In the genomic region with DNA sequence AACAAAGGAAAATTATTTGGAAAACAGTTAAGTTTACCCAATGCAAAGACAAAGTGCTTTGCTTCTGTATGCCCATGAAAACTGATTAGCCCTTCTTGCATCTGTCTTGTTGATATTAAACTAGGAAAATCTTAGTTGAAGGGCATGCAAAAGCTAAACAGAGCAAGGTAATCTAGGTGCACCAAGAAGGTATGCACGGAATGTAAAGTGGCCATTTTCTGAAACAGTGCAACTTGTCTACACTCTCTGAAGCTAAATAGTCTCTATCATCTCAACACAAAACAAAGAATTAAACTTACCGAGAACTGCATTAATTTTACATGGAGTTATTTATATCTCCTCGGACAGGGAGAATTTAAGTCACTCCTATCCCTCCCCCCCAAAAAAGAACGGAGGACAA, we compare ENCODE assay signal across 8 mouse cellular contexts. TPM values are rescaled to one million over a fixed set of nuclear protein-coding genes. Genes with fewer than 3 reads are reported as not detected.
DNase-seq lines count a peak whose midpoint lies in the region; ATAC-seq and TF ChIP-seq lines count a peak whose summit lies in the region.

No protein-coding gene starts in this region.

- no peaks in the 10 kb centered on the region for H3K9me3 ChIP-seq in heart, embryonic 14.5 days (ENCODE audit: control insufficient read depth, low read length)
- H3K9me3 ChIP-seq in G1E (replicated peaks), result no peaks in the 10 kb centered on the region
- H3K9me3 ChIP-seq in hindbrain, embryonic 11.5 days (ENCODE audit: control insufficient read depth, low read length), result no peaks in the 10 kb centered on the region
- no peaks in the 10 kb centered on the region for H3K9me3 ChIP-seq in megakaryocyte, embryonic 14.5 days

- 0 out of 2 replicates have a peak, but pooled peaks cover 3% of the 10 kb centered on the region for H3K36me3 ChIP-seq in heart, embryonic 14.5 days (ENCODE audit: control insufficient read depth, insufficient read depth, low read length)
- H3K36me3 ChIP-seq in G1E (replicated peaks), result peaks cover 17% of the 10 kb centered on the region
- H3K36me3 ChIP-seq in hindbrain, embryonic 11.5 days (ENCODE audit: control insufficient read depth, insufficient read depth, low read length), result no peaks in the 10 kb centered on the region
- no peaks in the 10 kb centered on the region for H3K36me3 ChIP-seq in megakaryocyte, embryonic 14.5 days (replicated peaks; ENCODE audit: low read length)

- TF ChIP-seq CTCF in G1E (IDR thresholded peaks at IDR 0.05; ENCODE audit: low read depth, low read length), result no peak

- no peak for DNase-seq in heart, postnatal 14 days
- DNase-seq in G1E (ENCODE audit: low spot score), result no peak
- DNase-seq in hindbrain, embryonic 11.5 days (ENCODE audit: low spot score), result no peak
- no peak for DNase-seq in cerebellum, postnatal 4 days (ENCODE audit: low spot score in 2 of 2)
- no peak for DNase-seq in thymus, adult 18-20 months
- no peak for DNase-seq in spleen, postnatal 10 days (ENCODE audit: low spot score in 2 of 2)

- peaks cover 3 to 52% of the 10 kb centered on the region in 2 experiments; a peak in 3 of 4 replicates for H3K4me1 ChIP-seq in heart, embryonic 14.5 days (ENCODE audit: control insufficient read depth in 2 of 2, insufficient read depth in 2 of 2, low read length in 2 of 2)
- peaks cover 38% of the 10 kb centered on the region for H3K4me1 ChIP-seq in G1E (ENCODE audit: insufficient read depth, low read depth, low read length)
- no peaks in the 10 kb centered on the region; the same call in 1 of the 2 replicates for H3K4me1 ChIP-seq in hindbrain, embryonic 11.5 days (replicated peaks; ENCODE audit: control insufficient read depth, insufficient read depth, low read length)
- H3K4me1 ChIP-seq in megakaryocyte, embryonic 14.5 days, result peaks cover 73% of the 10 kb centered on the region

- peak overlapping the region; percentile 76 for H3K4me2 ChIP-seq in heart, embryonic 14.5 days (ENCODE audit: low read length)
- H3K4me2 ChIP-seq in hindbrain, embryonic 11.5 days (replicated peaks; ENCODE audit: low read depth, low read length), result peak overlapping the region; percentile 60

- 7% methylated on average over 4 of the region's 4 CpGs for WGBS in heart, embryonic 14.5 days
- 20% methylated on average over 4 of the region's 4 CpGs for WGBS in hindbrain, embryonic 11.5 days

- no peaks in the 10 kb centered on the region for H3K27me3 ChIP-seq in heart, embryonic 14.5 days (ENCODE audit: control insufficient read depth, insufficient read depth, low read length)
- no peaks in the 10 kb centered on the region for H3K27me3 ChIP-seq in G1E (ENCODE audit: insufficient read depth, low read length)
- no peaks in the 10 kb centered on the region for H3K27me3 ChIP-seq in hindbrain, embryonic 11.5 days (ENCODE audit: control insufficient read depth, insufficient read depth, low read length)
- H3K27me3 ChIP-seq in megakaryocyte, embryonic 14.5 days (replicated peaks), result no peaks in the 10 kb centered on the region

- no peak for ATAC-seq in heart, embryonic 14.5 days (ENCODE audit: insufficient number of reproducible peaks, insufficient read depth, low FRiP score, low read depth)
- ATAC-seq in G1E (ENCODE audit: extremely low read depth, insufficient number of reproducible peaks, low FRiP score, poor library complexity, severe bottlenecking), result no peak
- peak; percentile 37 for ATAC-seq in hindbrain, embryonic 11.5 days (ENCODE audit: low FRiP score)

- intact Hi-C loops in heart, postnatal 14 days (cut with DNase I), result no loop called here

- H3K9ac ChIP-seq in heart, embryonic 14.5 days (ENCODE audit: low read length), result peak overlapping the region; percentile 79
- peak overlapping the region; percentile 53 for H3K9ac ChIP-seq in hindbrain, embryonic 11.5 days (ENCODE audit: low read depth, low read length)

- H3K4me3 ChIP-seq in heart, embryonic 14.5 days (ENCODE audit: control insufficient read depth in 1 of 2, insufficient read depth in 1 of 2, low read depth in 1 of 2, low read length in 2 of 2), result peak overlapping the region; percentile 57 to 64
- H3K4me3 ChIP-seq in G1E (ENCODE audit: low read depth, low read length), result peak overlapping the region; percentile 69
- H3K4me3 ChIP-seq in hindbrain, embryonic 11.5 days (ENCODE audit: low read depth, low read length), result peak overlapping the region; percentile 47
- H3K4me3 ChIP-seq in megakaryocyte, embryonic 14.5 days (replicated peaks), result peak overlapping the region; percentile 91

- H3K27ac ChIP-seq in heart, embryonic 14.5 days (replicated peaks in 1 of 2; ENCODE audit: control insufficient read depth in 1 of 2, insufficient read depth in 1 of 2, low read depth in 2 of 2, low read length in 2 of 2), result peak overlapping the region; percentile 92 to 93
- H3K27ac ChIP-seq in hindbrain, embryonic 11.5 days (ENCODE audit: low read depth, low read length), result peak overlapping the region; percentile 72

RNA-seq across cellular contexts. Expression of a gene that starts 16.2 kb away (rescaled TPM):
- 104 and 107 TPM in 2 replicates for polyA plus RNA-seq in heart, embryonic 14.5 days (2014; fragmentation: Nextera tagmentation; extraction: Ambion mirVana)
- 10 to 100 TPM; 66.3 to 67.9 TPM for total RNA-seq in heart, postnatal 14 days (2021)
- 61.2 and 90.7 TPM in 2 replicates for total RNA-seq in G1E (2014; fragmentation: Nextera tagmentation)
- total RNA-seq in G1E (2017), result 35.8 and 42.9 TPM in 2 replicates
- polyA plus RNA-seq in G1E (2012), result 36.7 and 80.1 TPM in 2 replicates
- polyA plus RNA-seq in hindbrain, embryonic 11.5 days (2014; fragmentation: Nextera tagmentation; extraction: Ambion mirVana), result 123 and 126 TPM in 2 replicates
- 53.3 and 73.4 TPM in 2 replicates for polyA plus RNA-seq in megakaryocyte, embryonic 14.5 days (2012; ENCODE audit: insufficient read depth, low replicate concordance)

RNA-seq across cellular contexts. Expression of a gene that starts 39.5 kb away (rescaled TPM):
- 0.31 and 0.43 TPM in 2 replicates for polyA plus RNA-seq in heart, embryonic 14.5 days (2014; fragmentation: Nextera tagmentation; extraction: Ambion mirVana)
- total RNA-seq in heart, postnatal 14 days (2021), result under 1 TPM; 0.12 to 0.22 TPM
- total RNA-seq in G1E (2014; fragmentation: Nextera tagmentation), result not detected in 2 replicates
- 0.06 and 0.16 TPM in 2 replicates for total RNA-seq in G1E (2017)
- polyA plus RNA-seq in G1E (2012), result not detected in 2 replicates
- 3.5 and 3.6 TPM in 2 replicates for polyA plus RNA-seq in hindbrain, embryonic 11.5 days (2014; fragmentation: Nextera tagmentation; extraction: Ambion mirVana)
- polyA plus RNA-seq in megakaryocyte, embryonic 14.5 days (2012; ENCODE audit: insufficient read depth, low replicate concordance), result 0.06 TPM in 1 of 2 replicates, not detected in the other
